Mouse (Mus musculus): ENCODE measurements around the gene 1700015F17Rik. TPM values are rescaled to one million over a fixed set of nuclear protein-coding genes. Genes with fewer than 3 reads are reported as not detected.

Gene 1700015F17Rik
- polyA plus RNA-seq (2017; shearing (Covaris generic)), result not detected

GRCm38 (mm10) chr5:5479043-5479442 lies at the start of gene 1700015F17Rik:
Gene 1700015F17Rik, minus strand, starts transcription at chr5:5479143.

GRCm38 (mm10) chr5:5514196-5515076 lies 35.5 kb upstream of the 1700015F17Rik start, which contains the start of gene Cldn12:
Gene Cldn12, minus strand, starts transcription at chr5:5514958.

GRCm38 (mm10) chr5:5419992-5420455 lies 58.9 kb downstream of the 1700015F17Rik start, which contains the start of gene Cdk14:
Gene Cdk14, minus strand, starts transcription at chr5:5420312.

Other genes starting within 250 kb of the 1700015F17Rik start
- gene Cdk14, start 58.8 kb downstream of the 1700015F17Rik start, polyA plus RNA-seq (2017; shearing (Covaris generic)), result 0.20 TPM
- 2.2 TPM for gene Cldn12, start 35.8 kb upstream of the 1700015F17Rik start, polyA plus RNA-seq (2017; shearing (Covaris generic))
- gene Gtpbp10, start 80.4 kb upstream of the 1700015F17Rik start, polyA plus RNA-seq (2017; shearing (Covaris generic)), result 16.6 TPM
- gene Gm8773, start 94.7 kb upstream of the 1700015F17Rik start, polyA plus RNA-seq (2017; shearing (Covaris generic)), result not detected
- not detected for gene Cfap69, start 185.1 kb upstream of the 1700015F17Rik start, polyA plus RNA-seq (2017; shearing (Covaris generic))
- not detected for gene Steap2, start 215.4 kb upstream of the 1700015F17Rik start, polyA plus RNA-seq (2017; shearing (Covaris generic))

All from CD4-positive, CD25-positive, alpha-beta regulatory T cell, adult 9 weeks (primary cell).